ENCODE assay signal across 29 mouse cellular contexts in genomic region chr4:93555787-93556760, GRCm38 (mm10).
DNase-seq lines count a peak whose midpoint lies in the region; ATAC-seq and TF ChIP-seq lines count a peak whose summit lies in the region.
"Had no signal": no experiment of that assay in that cellular context is flagged by ENCODE, and none has a peak within 500 bp of the region (broad histone marks: within the 10 kb centered on the region; RNA-seq: fewer than 3 reads in every experiment).

No protein-coding gene starts in this region.

- peak overlapping the region; percentile 63 for H3K4me2 ChIP-seq in liver, embryonic 14.5 days (ENCODE audit: low read depth)
- no peak overlapping the region for H3K4me2 ChIP-seq in forebrain, embryonic 12.5 days
- H3K4me2 ChIP-seq: embryonic facial prominence, embryonic 12.5 days; heart, embryonic 12.5 days; limb, embryonic 13.5 days; lung, embryonic 14.5 days; midbrain, embryonic 15.5 days; neural tube, embryonic 12.5 days had no signal

- H3K4me1 ChIP-seq in MEL (ENCODE audit: control insufficient read depth in 1 of 2, insufficient read depth in 2 of 2, low read length in 2 of 2) = peaks cover 3 to 11% of the 10 kb centered on the region in 2 experiments; a peak in 3 of 4 replicates
- no peaks in the 10 kb centered on the region for H3K4me1 ChIP-seq in bone marrow, adult 2 months (ENCODE audit: control insufficient read depth, insufficient read depth, low read length)
- peaks cover 15 to 20% of the 10 kb centered on the region in 2 experiments for H3K4me1 ChIP-seq in liver, embryonic 14.5 days (replicated peaks; ENCODE audit: control insufficient read depth in 2 of 2, insufficient read depth in 2 of 2, low read length in 1 of 2)
- H3K4me1 ChIP-seq in forebrain, embryonic 12.5 days = no peaks in the 10 kb centered on the region
- H3K4me1 ChIP-seq: embryonic facial prominence, embryonic 12.5 days; heart, embryonic 12.5 days; limb, embryonic 13.5 days; midbrain, embryonic 15.5 days; neural tube, embryonic 12.5 days had no signal

- H3K4me3 ChIP-seq in MEL (ENCODE audit: control insufficient read depth in 1 of 2, insufficient read depth in 1 of 2, low read depth in 2 of 2, low read length in 2 of 2) = no peak overlapping the region
- no peak overlapping the region for H3K4me3 ChIP-seq in bone marrow, adult 2 months (replicated peaks; ENCODE audit: control insufficient read depth, low read depth, low read length)
- no peak overlapping the region for H3K4me3 ChIP-seq in liver, embryonic 14.5 days (ENCODE audit: insufficient read depth in 1 of 2, low read depth in 2 of 2, low read length in 2 of 2)
- H3K4me3 ChIP-seq in left cerebral cortex, adult 2 months = no peak overlapping the region
- no peak overlapping the region for H3K4me3 ChIP-seq in forebrain, embryonic 12.5 days (replicated peaks)
- H3K4me3 ChIP-seq: embryonic facial prominence, embryonic 12.5 days; erythroblast, embryonic 14.5 days; heart, embryonic 12.5 days; limb, embryonic 13.5 days; midbrain, embryonic 15.5 days; neural tube, embryonic 12.5 days had no signal

- TF ChIP-seq RAD21 in MEL (IDR thresholded peaks at IDR 0.05; ENCODE audit: low read depth, low read length) = no peak

- no peak for TF ChIP-seq CTCF in MEL (IDR thresholded peaks at IDR 0.05 in 2 of 3, conservative IDR thresholded peaks at IDR 0.05 in 1 of 3; ENCODE audit: control insufficient read depth in 1 of 3, insufficient read depth in 1 of 3, low read depth in 2 of 3, low read length in 3 of 3, poor library complexity in 1 of 3, severe bottlenecking in 1 of 3)
- no peak for TF ChIP-seq CTCF in bone marrow, adult 2 months (IDR thresholded peaks at IDR 0.05; ENCODE audit: control insufficient read depth, insufficient read depth, low read length)
- no peak for TF ChIP-seq CTCF in liver, embryonic 14.5 days (IDR thresholded peaks at IDR 0.05; ENCODE audit: low read depth)
- no peak for TF ChIP-seq CTCF in left cerebral cortex, adult 2 months (IDR thresholded peaks at IDR 0.05)

- TF ChIP-seq POLR2A in MEL (IDR thresholded peaks at IDR 0.05; ENCODE audit: control insufficient read depth in 1 of 2, insufficient read depth in 1 of 2, low read depth in 1 of 2, low read length in 2 of 2, poor library complexity in 1 of 2) = no peak
- no peak for TF ChIP-seq POLR2A in bone marrow, adult 2 months (IDR thresholded peaks at IDR 0.05; ENCODE audit: borderline replicate concordance, control insufficient read depth, low read depth, low read length)

- no peaks in the 10 kb centered on the region for H3K79me2 ChIP-seq in MEL (ENCODE audit: control insufficient read depth, insufficient read depth, low read length, poor library complexity)

- H3K9ac ChIP-seq in MEL (ENCODE audit: control insufficient read depth, low read depth, low read length, poor library complexity, severe bottlenecking) = no peak overlapping the region
- H3K9ac ChIP-seq in liver, embryonic 14.5 days (replicated peaks) = peak overlapping the region; percentile 54
- no peak overlapping the region for H3K9ac ChIP-seq in forebrain, embryonic 12.5 days
- H3K9ac ChIP-seq: embryonic facial prominence, embryonic 12.5 days; heart, embryonic 12.5 days; limb, embryonic 13.5 days; lung, embryonic 14.5 days; midbrain, embryonic 15.5 days; neural tube, embryonic 12.5 days had no signal

- ATAC-seq in erythroblast, adult 5-6 weeks (replicated peaks; ENCODE audit: low FRiP score, poor library complexity, severe bottlenecking) = peak; percentile 97
- ATAC-seq in liver, embryonic 14.5 days (ENCODE audit: insufficient read depth) = peak; percentile 94
- ATAC-seq in forebrain, embryonic 12.5 days (ENCODE audit: low FRiP score) = no peak
- ATAC-seq: activated CD4-positive, CD25-positive, alpha-beta regulatory T cell, adult 4 months; forebrain, embryonic 14.5 days; midbrain, embryonic 15.5 days had no signal

- H3K27ac ChIP-seq in MEL (ENCODE audit: control insufficient read depth, low read depth, low read length) = peak overlapping the region; percentile 88
- H3K27ac ChIP-seq in bone marrow, adult 2 months (ENCODE audit: control insufficient read depth, insufficient read depth, low read depth, low read length, poor library complexity) = peak overlapping the region; percentile 51; the same call in 1 of the 2 replicates
- peak overlapping the region; percentile 96 for H3K27ac ChIP-seq in liver, embryonic 14.5 days
- H3K27ac ChIP-seq in left cerebral cortex, adult 2 months = no peak overlapping the region
- no peak overlapping the region for H3K27ac ChIP-seq in forebrain, embryonic 12.5 days
- H3K27ac ChIP-seq: embryonic facial prominence, embryonic 12.5 days; kidney, postnatal 0 days; limb, embryonic 13.5 days; midbrain, embryonic 15.5 days; neural tube, embryonic 12.5 days had no signal

- peak; percentile 68 for DNase-seq in MEL (ENCODE audit: low read depth, low spot score)
- DNase-seq in liver, embryonic 14.5 days (ENCODE audit: low read depth in 3 of 3, low spot score in 3 of 3) = peak; percentile 71 to 77 (median 75)
- DNase-seq in left cerebral cortex, adult 2 months (ENCODE audit: extremely low spot score in 1 of 2, low spot score in 2 of 2) = no peak
- no peak for DNase-seq in left cerebral cortex, adult 8-10 months (ENCODE audit: low spot score in 2 of 2)
- DNase-seq in cerebellum, adult 11 months = no peak
- DNase-seq: adrenal gland, adult 8-10 months; B cell, adult 2 months; cerebellum, adult 11-12 months; cerebellum, postnatal 10 days; gastrocnemius, postnatal 10 days; heart, adult 11 months; heart, postnatal 10 days; kidney, adult 2 months; lung, embryonic 14.5 days; lung, postnatal 36 days had no signal

- peak; percentile 95 to 97 for TF ChIP-seq EP300 in MEL (IDR thresholded peaks at IDR 0.05; ENCODE audit: low read depth in 1 of 2, low read length in 2 of 2)
- peak; percentile 96 for TF ChIP-seq EP300 in liver, embryonic 14.5 days (IDR thresholded peaks at IDR 0.05; ENCODE audit: low read depth)

- no peaks in the 10 kb centered on the region for H3K9me3 ChIP-seq in MEL (replicated peaks; ENCODE audit: insufficient read depth, low read length)
- H3K9me3 ChIP-seq in liver, embryonic 14.5 days (ENCODE audit: control insufficient read depth, low read length) = no peaks in the 10 kb centered on the region
- H3K9me3 ChIP-seq in forebrain, embryonic 12.5 days = no peaks in the 10 kb centered on the region
- H3K9me3 ChIP-seq: embryonic facial prominence, embryonic 12.5 days; G1E; heart, embryonic 12.5 days; limb, embryonic 13.5 days; midbrain, embryonic 15.5 days; neural tube, embryonic 12.5 days had no signal

- H3K27me3 ChIP-seq in MEL (ENCODE audit: control insufficient read depth in 1 of 2, insufficient read depth in 2 of 2, low read length in 2 of 2) = no peaks in the 10 kb centered on the region
- no peaks in the 10 kb centered on the region for H3K27me3 ChIP-seq in liver, embryonic 14.5 days (ENCODE audit: control insufficient read depth, insufficient read depth, low read length)
- H3K27me3 ChIP-seq in forebrain, embryonic 12.5 days = no peaks in the 10 kb centered on the region
- H3K27me3 ChIP-seq: CH12.LX; embryonic facial prominence, embryonic 12.5 days; heart, embryonic 12.5 days; limb, embryonic 13.5 days; midbrain, embryonic 15.5 days; neural tube, embryonic 12.5 days had no signal

- WGBS in bone marrow, adult 2 months = 71% methylated on average over 5 of the region's 5 CpGs
- 46% methylated on average over 5 of the region's 5 CpGs for WGBS in liver, embryonic 14.5 days (ENCODE audit: insufficient replicate concordance)
- 78% methylated on average over 5 of the region's 5 CpGs for WGBS in forebrain, embryonic 12.5 days

- peaks cover 0 to 10% of the 10 kb centered on the region in 2 experiments; a peak in 2 of 4 replicates for H3K36me3 ChIP-seq in MEL (ENCODE audit: control insufficient read depth in 1 of 2, insufficient read depth in 2 of 2, low read length in 2 of 2)
- H3K36me3 ChIP-seq in liver, embryonic 14.5 days (replicated peaks; ENCODE audit: control insufficient read depth, insufficient read depth, low read depth) = no peaks in the 10 kb centered on the region
- no peaks in the 10 kb centered on the region for H3K36me3 ChIP-seq in forebrain, embryonic 12.5 days (replicated peaks)
- H3K36me3 ChIP-seq: embryonic facial prominence, embryonic 12.5 days; G1E; heart, embryonic 12.5 days; limb, embryonic 13.5 days; midbrain, embryonic 15.5 days; neural tube, embryonic 12.5 days had no signal

- intact Hi-C loops in left cerebral cortex, adult 2 months (cut with DNase I) = loop anchor here (10.0 kb wide), 1 partner anchor 319 kb away; no protein-coding TSS in a partner anchor

TF ChIP-seq in MEL, 35 proteins besides CTCF, POLR2A, EP300 and RAD21:
- no peak for TF ChIP-seq KAT2A (conservative IDR thresholded peaks at IDR 0.05; ENCODE audit: low read depth, low read length)
- TF ChIP-seq SIN3A (IDR thresholded peaks at IDR 0.05; ENCODE audit: low read length) = peak; percentile 54
- TF ChIP-seq MYC (IDR thresholded peaks at IDR 0.05; ENCODE audit: low read depth, low read length) = peak; percentile 84
- no peak for TF ChIP-seq CHD1 (IDR thresholded peaks at IDR 0.05; ENCODE audit: low read depth, low read length)
- TF ChIP-seq BHLHE40 (IDR thresholded peaks at IDR 0.05; ENCODE audit: borderline replicate concordance, low read depth, low read length) = peak; percentile 82; the same call in 1 of the 2 replicates
- TF ChIP-seq POLR2AphosphoS2 (IDR thresholded peaks at IDR 0.05; ENCODE audit: low read length) = 0 out of 2 replicates have a peak, but pooled peaks have one; percentile 39
- TF ChIP-seq MAZ (IDR thresholded peaks at IDR 0.05; ENCODE audit: low read depth, low read length) = no peak
- peak; percentile 95 for TF ChIP-seq GATA1 (IDR thresholded peaks at IDR 0.05; ENCODE audit: low read depth, low read length)
- TF ChIP-seq MAFK (IDR thresholded peaks at IDR 0.05; ENCODE audit: borderline replicate concordance, low read depth, low read length) = peak; percentile 10; the same call in 1 of the 2 replicates
- TF ChIP-seq MXI1 (IDR thresholded peaks at IDR 0.05; ENCODE audit: low read depth, low read length) = peak; percentile 39; the same call in 1 of the 2 replicates
- TF ChIP-seq ZNF384 (IDR thresholded peaks at IDR 0.05; ENCODE audit: low read depth, low read length) = no peak
- peak; percentile 87 for TF ChIP-seq ETS1 (IDR thresholded peaks at IDR 0.05; ENCODE audit: low read depth, low read length)
- peak; percentile 98 for TF ChIP-seq TCF12 (IDR thresholded peaks at IDR 0.05; ENCODE audit: low read depth, low read length)
- 0 out of 2 replicates have a peak, but pooled peaks have one; percentile 14 for TF ChIP-seq CHD2 (IDR thresholded peaks at IDR 0.05; ENCODE audit: low read length)
- TF ChIP-seq MAX (IDR thresholded peaks at IDR 0.05; ENCODE audit: low read length) = peak; percentile 66
- no peak for TF ChIP-seq ZC3H11A (IDR thresholded peaks at IDR 0.05; ENCODE audit: low read depth, low read length)
- peak; percentile 79; the same call in 1 of the 2 replicates for TF ChIP-seq RCOR1 (IDR thresholded peaks at IDR 0.05; ENCODE audit: low read depth, low read length)
- TF ChIP-seq TAL1 (IDR thresholded peaks at IDR 0.05; ENCODE audit: low read length) = peak; percentile 79

Comparison
In these comparisons a context has a peak if more than half of its experiments do, and no peak if none do; other contexts are left out.
1. DNase-seq: peak in MEL (single experiment) and liver, embryonic 14.5 days (3 of 3); none in left cerebral cortex, adult 2 months (0 of 2), left cerebral cortex, adult 8-10 months (0 of 2) and cerebellum, adult 11 months (single experiment).
2. H3K27ac ChIP-seq: peak in MEL (single experiment), bone marrow, adult 2 months (single experiment) and liver, embryonic 14.5 days (single experiment); none in left cerebral cortex, adult 2 months (single experiment) and forebrain, embryonic 12.5 days (single experiment).